In genomic region chr2:122380768-122381311, GRCm38 (mm10) we compare ENCODE assay signal across 7 mouse cellular contexts. TPM values are rescaled to one million over a fixed set of nuclear protein-coding genes. Genes with fewer than 3 reads are reported as not detected.
DNase-seq lines count a peak whose midpoint lies in the region; ATAC-seq and TF ChIP-seq lines count a peak whose summit lies in the region.

No protein-coding gene starts in this region.

- no peaks in the 10 kb centered on the region for H3K9me3 ChIP-seq in ES-Bruce4 (replicated peaks; ENCODE audit: control insufficient read depth, insufficient read depth, low read length, poor library complexity, severe bottlenecking)
- no peaks in the 10 kb centered on the region for H3K9me3 ChIP-seq in embryonic facial prominence, embryonic 13.5 days
- H3K9me3 ChIP-seq in heart, embryonic 15.5 days (replicated peaks) = no peaks in the 10 kb centered on the region
- H3K9me3 ChIP-seq in lung, postnatal 0 days (ENCODE audit: low read length) = no peaks in the 10 kb centered on the region

- H3K4me3 ChIP-seq in ES-Bruce4 (ENCODE audit: low read depth, low read length) = peak overlapping the region; percentile 31
- H3K4me3 ChIP-seq in embryonic facial prominence, embryonic 13.5 days = peak overlapping the region; percentile 22
- H3K4me3 ChIP-seq in heart, embryonic 15.5 days = peak overlapping the region; percentile 40
- H3K4me3 ChIP-seq in lung, postnatal 0 days (ENCODE audit: low read depth, low read length) = 0 out of 2 replicates have a peak overlapping the region, but pooled peaks have one; percentile 6

- TF ChIP-seq EP300 in ES-Bruce4 (IDR thresholded peaks at IDR 0.05; ENCODE audit: insufficient read depth, low read depth, low read length) = no peak
- TF ChIP-seq EP300 in lung, postnatal 0 days (IDR thresholded peaks at IDR 0.05) = no peak

- no peak overlapping the region for H3K9ac ChIP-seq in ES-Bruce4 (ENCODE audit: low read depth, poor library complexity, severe bottlenecking)
- H3K9ac ChIP-seq in embryonic facial prominence, embryonic 13.5 days = no peak overlapping the region
- peak overlapping the region; percentile 26; the same call in 1 of the 2 replicates for H3K9ac ChIP-seq in heart, embryonic 15.5 days
- no peak overlapping the region for H3K9ac ChIP-seq in lung, postnatal 0 days (replicated peaks; ENCODE audit: low read depth)

- no peaks in the 10 kb centered on the region for H3K27me3 ChIP-seq in ES-Bruce4 (ENCODE audit: control insufficient read depth, insufficient read depth, low read length, poor library complexity, severe bottlenecking)
- H3K27me3 ChIP-seq in embryonic facial prominence, embryonic 13.5 days = no peaks in the 10 kb centered on the region
- H3K27me3 ChIP-seq in heart, embryonic 15.5 days = no peaks in the 10 kb centered on the region
- H3K27me3 ChIP-seq in lung, postnatal 0 days (replicated peaks; ENCODE audit: insufficient read depth, low read length) = no peaks in the 10 kb centered on the region

- peak; percentile 62 for DNase-seq in adrenal gland, adult 2 months
- DNase-seq in kidney, postnatal 10 days = peak; percentile 65
- peak; percentile 81 for DNase-seq in lung, postnatal 0 days (ENCODE audit: low spot score)
- peak; percentile 68 to 78 for DNase-seq in right cerebral cortex, postnatal 10 days (ENCODE audit: low spot score in 2 of 2)

- no peak for TF ChIP-seq CTCF in ES-Bruce4 (IDR thresholded peaks at IDR 0.05; ENCODE audit: low read depth, low read length)
- TF ChIP-seq CTCF in lung, postnatal 0 days (IDR thresholded peaks at IDR 0.05) = peak; percentile 77

- WGBS in embryonic facial prominence, embryonic 13.5 days = 14% methylated on average over 11 of the region's 11 CpGs
- 6% methylated on average over 11 of the region's 11 CpGs for WGBS in heart, embryonic 15.5 days
- 11% methylated on average over 11 of the region's 11 CpGs for WGBS in lung, postnatal 0 days

- peak overlapping the region; percentile 35 for H3K4me2 ChIP-seq in embryonic facial prominence, embryonic 13.5 days
- H3K4me2 ChIP-seq in heart, embryonic 15.5 days = peak overlapping the region; percentile 63
- peak overlapping the region; percentile 41 for H3K4me2 ChIP-seq in lung, postnatal 0 days (replicated peaks; ENCODE audit: low read depth, low read length)

- H3K4me1 ChIP-seq in ES-Bruce4 (ENCODE audit: control insufficient read depth, insufficient read depth, low read length) = no peaks in the 10 kb centered on the region
- H3K4me1 ChIP-seq in embryonic facial prominence, embryonic 13.5 days = peaks cover 3% of the 10 kb centered on the region; the same call in 1 of the 2 replicates
- H3K4me1 ChIP-seq in heart, embryonic 15.5 days (replicated peaks) = peaks cover 12% of the 10 kb centered on the region
- no peaks in the 10 kb centered on the region for H3K4me1 ChIP-seq in lung, postnatal 0 days (ENCODE audit: insufficient read depth, low read depth, low read length)

- no peak for ATAC-seq in embryonic facial prominence, embryonic 13.5 days (ENCODE audit: insufficient number of reproducible peaks, insufficient read depth, low FRiP score, low TSS enrichment, low read depth)
- ATAC-seq in heart, embryonic 15.5 days (replicated peaks; ENCODE audit: insufficient number of reproducible peaks, insufficient read depth, low FRiP score, low read depth) = no peak
- no peak for ATAC-seq in lung, postnatal 0 days

- H3K36me3 ChIP-seq in ES-Bruce4 (ENCODE audit: control insufficient read depth, insufficient read depth, low read length, poor library complexity, severe bottlenecking) = no peaks in the 10 kb centered on the region
- H3K36me3 ChIP-seq in embryonic facial prominence, embryonic 13.5 days = no peaks in the 10 kb centered on the region
- no peaks in the 10 kb centered on the region for H3K36me3 ChIP-seq in heart, embryonic 15.5 days
- H3K36me3 ChIP-seq in lung, postnatal 0 days (ENCODE audit: insufficient read depth, low read length) = no peaks in the 10 kb centered on the region

- TF ChIP-seq POLR2A in ES-Bruce4 (IDR thresholded peaks at IDR 0.05; ENCODE audit: insufficient read depth, low read length) = no peak

- H3K27ac ChIP-seq in ES-Bruce4 (ENCODE audit: insufficient read depth, low read length) = no peak overlapping the region
- H3K27ac ChIP-seq in embryonic facial prominence, embryonic 13.5 days = no peak overlapping the region
- H3K27ac ChIP-seq in heart, embryonic 15.5 days = no peak overlapping the region; the same call in 1 of the 2 replicates
- H3K27ac ChIP-seq in lung, postnatal 0 days (ENCODE audit: low read length) = no peak overlapping the region

RNA-seq across cellular contexts. Expression of gene Shf, which starts 11.9 kb away (rescaled TPM):
- polyA plus RNA-seq in ES-Bruce4 (2011; ENCODE audit: insufficient read depth, insufficient read length, low read depth, missing spikeins) = 3.7 and 6.0 TPM in 2 replicates
- 10 to 100 TPM in 1 of 2 experiments, 1 to 10 TPM in 1; 6.0 to 13.0 TPM for total RNA-seq in adrenal gland, adult 2 months (2021)
- 12.3 and 15.9 TPM in 2 replicates for polyA plus RNA-seq in adrenal gland, adult 2 months (2012; rRNA removed)
- polyA plus RNA-seq in embryonic facial prominence, embryonic 13.5 days (2015; fragmentation: Nextera tagmentation; extraction: Ambion mirVana) = 4.3 and 6.6 TPM in 2 replicates
- polyA plus RNA-seq in heart, embryonic 15.5 days (2015; fragmentation: Nextera tagmentation; extraction: Ambion mirVana) = 2.0 and 2.7 TPM in 2 replicates
- 1.8 and 2.5 TPM in 2 replicates for polyA plus RNA-seq in lung, postnatal 0 days (2015; fragmentation: Nextera tagmentation; extraction: Ambion mirVana)

RNA-seq across cellular contexts. Expression of gene Slc28a2, which starts 45.4 kb away (rescaled TPM):
- polyA plus RNA-seq in ES-Bruce4 (2011; ENCODE audit: insufficient read depth, insufficient read length, low read depth, missing spikeins) = not detected in 2 replicates
- total RNA-seq in adrenal gland, adult 2 months (2021) = 1 to 10 TPM; 1.5 to 2.7 TPM
- 0.83 and 2.0 TPM in 2 replicates for polyA plus RNA-seq in adrenal gland, adult 2 months (2012; rRNA removed)
- polyA plus RNA-seq in embryonic facial prominence, embryonic 13.5 days (2015; fragmentation: Nextera tagmentation; extraction: Ambion mirVana) = 0.40 TPM in 1 of 2 replicates, not detected in the other
- polyA plus RNA-seq in heart, embryonic 15.5 days (2015; fragmentation: Nextera tagmentation; extraction: Ambion mirVana) = 1.4 and 1.6 TPM in 2 replicates
- polyA plus RNA-seq in lung, postnatal 0 days (2015; fragmentation: Nextera tagmentation; extraction: Ambion mirVana) = 0.10 and 0.17 TPM in 2 replicates
